Mouse (Mus musculus): ENCODE data around the gene Cers2. TPM values are rescaled to one million over a fixed set of nuclear protein-coding genes. Genes with fewer than 3 reads are reported as not detected.
A peak's percentile ranks its signal among the peaks of the same experiment; 100 is the strongest.
"Not testable (repeated sequence)": the region's sequence is repeated elsewhere in the genome, so short reads cannot be mapped to it uniquely, and the experiment has no call there.

Gene Cers2
- polyA plus RNA-seq, 1 experiment from 2014 or later: 168 TPM

GRCm38 (mm10) chr3:95355911-95356544 lies 41.4 kb downstream of the Cers2 start:
- 0 out of 2 replicates have a peak overlapping the region, but pooled peaks have one; percentile 54 for H3K9ac ChIP-seq
- H3K27ac ChIP-seq; H3K9me3 ChIP-seq; H3K4me1 ChIP-seq; ATAC-seq (ENCODE audit: insufficient number of reproducible peaks, insufficient read depth, low FRiP score, low TSS enrichment, low read depth); H3K27me3 ChIP-seq: not testable (repeated sequence)
- WGBS: 27% methylated on average over 12 of the region's 19 CpGs
- H3K36me3 ChIP-seq: peaks cover 26% of the 10 kb centered on the region
- peak overlapping the region; percentile 52 for H3K4me3 ChIP-seq
- H3K4me2 ChIP-seq: peak overlapping the region; percentile 49

GRCm38 (mm10) chr3:95356701-95357449 lies 42.3 kb downstream of the Cers2 start, which contains the start of gene Setdb1:
TSS of gene Setdb1 (minus strand) at chr3:95357202.
- under 1% methylated on average over 31 of the region's 57 CpGs for WGBS
- peak within 1 kb of the TSS; percentile 68 for H3K9ac ChIP-seq
- H3K4me2 ChIP-seq: peak within 1 kb of the TSS; percentile 49
- peak within 1 kb of the TSS; percentile 55 for H3K27ac ChIP-seq
- not testable (repeated sequence) for H3K27me3 ChIP-seq, H3K4me1 ChIP-seq, H3K9me3 ChIP-seq
- peaks cover 19% of the 10 kb centered on the region for H3K36me3 ChIP-seq
- ATAC-seq (ENCODE audit: insufficient number of reproducible peaks, insufficient read depth, low FRiP score, low TSS enrichment, low read depth): peak; percentile 87
- peak within 1 kb of the TSS; percentile 52 for H3K4me3 ChIP-seq

GRCm38 (mm10) chr3:95357746-95358145 lies 43.2 kb downstream of the Cers2 start:
- Histone ChIP-seq H3K36me3 (peaks cover 12% of the 10 kb centered on the region), H3K4me1 (0 out of 2 replicates have a peak, but pooled peaks cover 3% of the 10 kb centered on the region), H3K4me2 (no peak overlapping the region), H3K4me3 (no peak overlapping the region), H3K27me3 (no peaks in the 10 kb centered on the region), H3K9ac (no peak overlapping the region), H3K27ac (no peak overlapping the region), H3K9me3 (no peaks in the 10 kb centered on the region)
- 95% methylated on average over 2 of the region's 2 CpGs for WGBS
- no peak for ATAC-seq (ENCODE audit: insufficient number of reproducible peaks, insufficient read depth, low FRiP score, low TSS enrichment, low read depth)

GRCm38 (mm10) chr3:95360276-95360675 lies 45.7 kb downstream of the Cers2 start:
- ATAC-seq (ENCODE audit: insufficient number of reproducible peaks, insufficient read depth, low FRiP score, low TSS enrichment, low read depth); H3K27ac ChIP-seq; H3K4me1 ChIP-seq; H3K9ac ChIP-seq; H3K4me2 ChIP-seq; H3K27me3 ChIP-seq; H3K36me3 ChIP-seq; H3K4me3 ChIP-seq; H3K9me3 ChIP-seq: not testable (repeated sequence)
- 79% methylated on average over 3 of the region's 3 CpGs for WGBS

- H3K36me3 ChIP-seq: no peaks in the 10 kb centered on the region
- H3K9ac ChIP-seq: no peak overlapping the region
- no peak for ATAC-seq (ENCODE audit: insufficient number of reproducible peaks, insufficient read depth, low FRiP score, low TSS enrichment, low read depth)
- no peak overlapping the region for H3K27ac ChIP-seq
- H3K4me3 ChIP-seq: no peak overlapping the region
- no peaks in the 10 kb centered on the region for H3K27me3 ChIP-seq
- no peaks in the 10 kb centered on the region for H3K9me3 ChIP-seq
- H3K4me2 ChIP-seq: no peak overlapping the region
- H3K4me1 ChIP-seq: no peaks in the 10 kb centered on the region
These were observed 55.5 kb downstream of the Cers2 start for GRCm38 (mm10) chr3:95370101-95370500.

Other genes with a start within 250 kb of the Cers2 start
- 23.8 and 26.3 TPM in 2 replicates for gene Pip5k1a, start 207.9 kb upstream of the Cers2 start, polyA plus RNA-seq (2015; fragmentation: Nextera tagmentation; extraction: Ambion mirVana)
- gene Vps72, start 203.8 kb upstream of the Cers2 start, polyA plus RNA-seq (2015; fragmentation: Nextera tagmentation; extraction: Ambion mirVana): 185 and 213 TPM in 2 replicates
- 0.65 and 0.69 TPM in 2 replicates for gene Tmod4, start 190.3 kb upstream of the Cers2 start, polyA plus RNA-seq (2015; fragmentation: Nextera tagmentation; extraction: Ambion mirVana)
- gene Scnm1, start 180.8 kb upstream of the Cers2 start, polyA plus RNA-seq (2015; fragmentation: Nextera tagmentation; extraction: Ambion mirVana): 75.2 and 81.8 TPM in 2 replicates
- gene Lysmd1, start 180.7 kb upstream of the Cers2 start, polyA plus RNA-seq (2015; fragmentation: Nextera tagmentation; extraction: Ambion mirVana): 17.0 and 19.3 TPM in 2 replicates
- 2.7 and 4.7 TPM in 2 replicates for gene Tnfaip8l2, start 172.4 kb upstream of the Cers2 start, polyA plus RNA-seq (2015; fragmentation: Nextera tagmentation; extraction: Ambion mirVana)
- gene Sema6c, start 154.3 kb upstream of the Cers2 start, polyA plus RNA-seq (2015; fragmentation: Nextera tagmentation; extraction: Ambion mirVana): 9.4 and 10.1 TPM in 2 replicates
- 13.9 and 14.2 TPM in 2 replicates for gene Gabpb2, start 96.9 kb upstream of the Cers2 start, polyA plus RNA-seq (2015; fragmentation: Nextera tagmentation; extraction: Ambion mirVana)
- gene Cdc42se1, start 86.1 kb upstream of the Cers2 start, polyA plus RNA-seq (2015; fragmentation: Nextera tagmentation; extraction: Ambion mirVana): 89.6 and 91.2 TPM in 2 replicates
- 18.8 and 20.3 TPM in 2 replicates for gene Mllt11, start 82.6 kb upstream of the Cers2 start, polyA plus RNA-seq (2015; fragmentation: Nextera tagmentation; extraction: Ambion mirVana)
- 0.46 and 0.61 TPM in 2 replicates for gene Gm128, start 73.2 kb upstream of the Cers2 start, polyA plus RNA-seq (2015; fragmentation: Nextera tagmentation; extraction: Ambion mirVana)
- 4.9 and 6.2 TPM in 2 replicates for gene Bnipl, start 63.6 kb upstream of the Cers2 start, polyA plus RNA-seq (2015; fragmentation: Nextera tagmentation; extraction: Ambion mirVana)
- gene Mindy1, start 33.4 kb upstream of the Cers2 start, polyA plus RNA-seq (2015; fragmentation: Nextera tagmentation; extraction: Ambion mirVana): 41.4 and 42.9 TPM in 2 replicates
- gene Prune1, start 32.7 kb upstream of the Cers2 start, polyA plus RNA-seq (2015; fragmentation: Nextera tagmentation; extraction: Ambion mirVana): 21.6 and 23.5 TPM in 2 replicates
- 1.7 and 2.4 TPM in 2 replicates for gene Anxa9, start 7.6 kb upstream of the Cers2 start, polyA plus RNA-seq (2015; fragmentation: Nextera tagmentation; extraction: Ambion mirVana)
- 49.8 and 51.5 TPM in 2 replicates for gene Setdb1, start 42.4 kb downstream of the Cers2 start, polyA plus RNA-seq (2015; fragmentation: Nextera tagmentation; extraction: Ambion mirVana)
- 0.39 TPM in 1 of 2 replicates, not detected in the other for gene 4930558C23Rik, start 88.0 kb downstream of the Cers2 start, polyA plus RNA-seq (2015; fragmentation: Nextera tagmentation; extraction: Ambion mirVana)
- 53.2 and 60.8 TPM in 2 replicates for gene Arnt, start 119.6 kb downstream of the Cers2 start, polyA plus RNA-seq (2015; fragmentation: Nextera tagmentation; extraction: Ambion mirVana)
- gene Ctsk, start 184.5 kb downstream of the Cers2 start, polyA plus RNA-seq (2015; fragmentation: Nextera tagmentation; extraction: Ambion mirVana): 37.9 and 41.4 TPM in 2 replicates
- gene Ctss, start 212.0 kb downstream of the Cers2 start, polyA plus RNA-seq (2015; fragmentation: Nextera tagmentation; extraction: Ambion mirVana): 11.8 and 12.6 TPM in 2 replicates
- gene Hormad1, start 244.9 kb downstream of the Cers2 start, polyA plus RNA-seq (2015; fragmentation: Nextera tagmentation; extraction: Ambion mirVana): not detected in 2 replicates